Mouse (Mus musculus): ENCODE results near the gene Trim9.

- no peak for TF ChIP-seq CTCF (IDR thresholded peaks at IDR 0.05; ENCODE audit: low read depth, low read length)
- no peak for TF ChIP-seq EP300 (IDR thresholded peaks at IDR 0.05; ENCODE audit: insufficient read depth, low read depth, low read length)
- no peak for TF ChIP-seq POLR2A (IDR thresholded peaks at IDR 0.05; ENCODE audit: insufficient read depth, low read length)
Observed at GRCm38 (mm10) chr12:70359443-70359842, 12.0 kb upstream of the Trim9 start.
